Mouse (Mus musculus): ENCODE measurements around the gene Ptprj.

DNA sequence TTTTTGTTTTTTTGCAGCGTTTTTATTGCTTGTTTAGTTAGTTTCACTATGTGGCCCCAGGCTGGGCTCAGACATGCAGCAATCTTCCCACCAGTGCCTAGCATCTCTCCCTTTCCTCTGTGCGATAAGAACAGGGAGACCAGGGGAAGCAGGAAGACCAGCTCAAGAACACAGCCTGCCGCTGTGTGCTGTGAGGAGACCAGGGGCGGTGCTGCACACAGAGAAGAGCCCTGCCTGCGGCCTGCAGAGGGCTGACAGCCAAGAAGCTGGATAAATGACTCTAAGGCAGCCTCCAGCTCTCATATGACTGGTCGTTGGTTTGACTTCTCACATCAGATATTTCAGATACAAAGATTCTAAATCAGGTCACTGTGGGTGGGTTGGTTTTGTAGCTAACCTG lies 110.3 kb downstream of the Ptprj start:
- TF ChIP-seq CTCF (IDR thresholded peaks at IDR 0.05), result no peak
- TF ChIP-seq EP300 (IDR thresholded peaks at IDR 0.05), result no peak

All from lung, postnatal 0 days (tissue).